Mouse (Mus musculus) lung, adult 10 weeks (tissue): ENCODE results near the gene Gm20830. TPM values are rescaled to one million over a fixed set of nuclear protein-coding genes. Genes with fewer than 3 reads are reported as not detected.

Source experiments
- polyA plus RNA-seq: library from polyadenylated mRNA; stranded (reverse); fragments of 350-450 nt; fragmentation: Illumina TruSeq; extraction: RNeasy Lipid Tissue Mini Kit (QIAGEN cat#74804); gene quantifications from one replicate; pipeline ENCODE4 v1.2.3, GENCODE M21; 2014; ENCODE audit warnings: low read depth, low replicate concordance; ENCODE audit not compliant: insufficient read depth

The Gm20830 gene
- polyA plus RNA-seq = not detected

GRCm38 (mm10) chrY:6918182-6918581 lies at the start of gene Gm20830:
Gene Gm20830 (minus strand): TSS chrY:6918282.

Other genes with a start within 250 kb of the Gm20830 start
- not detected for gene Gm21719, start 235.4 kb downstream of the Gm20830 start, polyA plus RNA-seq